Mouse (Mus musculus): ENCODE results near the gene Raet1e. TPM values are rescaled to one million over a fixed set of nuclear protein-coding genes. Genes with fewer than 3 reads are reported as not detected.
"Not testable (repeated sequence)": the region's sequence is repeated elsewhere in the genome, so short reads cannot be mapped to it uniquely, and the experiment has no call there.

Raet1e gene
- polyA plus RNA-seq, 1 experiment from 2014 or later = 2.6 TPM

DNA sequence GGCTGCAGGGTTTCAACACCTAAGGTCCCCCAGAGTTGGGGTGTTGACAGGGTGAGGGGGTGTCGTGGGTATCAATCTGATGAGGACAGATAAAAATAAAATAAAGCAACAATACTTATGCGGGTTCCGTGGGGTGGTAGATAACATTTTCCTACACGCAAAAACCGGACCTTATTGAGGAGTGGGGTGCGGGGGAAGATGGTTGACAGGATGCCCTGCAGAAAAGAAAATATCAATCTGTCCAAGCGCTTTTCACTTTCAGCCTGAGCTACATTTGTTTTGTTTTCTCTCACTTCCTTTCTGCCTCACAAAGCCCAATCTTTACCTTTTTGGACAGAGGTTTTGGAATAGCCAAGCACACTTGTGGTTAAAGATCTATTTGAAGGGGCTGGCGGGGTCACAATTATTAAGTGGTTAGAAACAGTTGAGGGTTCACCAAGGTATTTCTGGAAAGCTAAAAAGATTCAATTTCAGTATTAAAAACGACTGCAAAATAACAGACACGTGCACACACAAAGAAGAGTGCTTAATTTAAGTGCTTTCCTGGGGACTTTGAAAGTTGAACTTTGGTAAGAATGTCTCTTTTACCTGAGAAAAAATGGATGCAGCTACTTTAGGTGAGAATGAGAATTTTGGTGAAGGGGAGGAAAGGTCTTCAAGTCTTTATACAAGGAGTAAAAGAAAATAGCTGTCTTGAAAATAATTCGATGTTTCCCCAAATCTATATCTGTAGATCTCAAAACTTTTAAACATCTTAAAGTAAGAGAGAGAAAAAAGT, 6.3 kb upstream of the Raet1e start:
- not testable (repeated sequence) for ATAC-seq (ENCODE audit: insufficient read depth); H3K27ac ChIP-seq (replicated peaks); H3K4me2 ChIP-seq; H3K9ac ChIP-seq; H3K4me3 ChIP-seq (replicated peaks); H3K9me3 ChIP-seq (replicated peaks); H3K4me1 ChIP-seq (replicated peaks); H3K36me3 ChIP-seq (replicated peaks)
- WGBS (ENCODE audit: insufficient replicate concordance) = 5% methylated on average over 11 of the region's 11 CpGs
- peaks cover 87% of the 10 kb centered on the region for H3K27me3 ChIP-seq

DNA sequence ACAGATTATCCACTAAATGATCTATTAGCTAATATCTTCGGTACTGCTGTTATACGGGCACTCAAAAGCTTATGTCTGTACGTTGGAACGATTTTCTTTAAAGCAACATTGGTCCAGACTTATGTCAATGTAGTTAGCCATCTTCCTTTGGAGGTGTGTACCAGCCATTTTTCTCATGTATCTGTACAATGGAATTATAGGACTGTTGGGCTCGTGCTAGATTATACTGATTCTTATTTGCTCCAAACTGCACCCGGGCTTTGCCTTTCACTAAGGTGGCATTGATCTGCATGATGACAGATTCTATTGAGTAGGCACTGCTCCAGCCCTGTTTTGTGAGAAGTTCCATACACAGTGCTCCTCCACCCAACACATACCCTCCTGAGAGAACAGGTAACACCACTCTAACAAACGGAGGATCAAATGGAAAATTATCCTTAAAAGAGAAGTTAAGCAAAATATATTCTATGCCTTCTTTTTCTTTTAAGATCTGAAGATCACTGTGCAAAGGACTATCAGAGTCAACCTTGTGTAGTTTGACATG, 5.2 kb upstream of the Raet1e start:
- not testable (repeated sequence) for H3K36me3 ChIP-seq (replicated peaks); ATAC-seq (ENCODE audit: insufficient read depth); H3K4me1 ChIP-seq (replicated peaks); H3K27ac ChIP-seq (replicated peaks); H3K4me3 ChIP-seq (replicated peaks); H3K4me2 ChIP-seq; H3K9ac ChIP-seq; H3K9me3 ChIP-seq (replicated peaks)
- H3K27me3 ChIP-seq = peaks cover 95% of the 10 kb centered on the region
- 8% methylated on average over 7 of the region's 7 CpGs for WGBS (ENCODE audit: insufficient replicate concordance)

DNA sequence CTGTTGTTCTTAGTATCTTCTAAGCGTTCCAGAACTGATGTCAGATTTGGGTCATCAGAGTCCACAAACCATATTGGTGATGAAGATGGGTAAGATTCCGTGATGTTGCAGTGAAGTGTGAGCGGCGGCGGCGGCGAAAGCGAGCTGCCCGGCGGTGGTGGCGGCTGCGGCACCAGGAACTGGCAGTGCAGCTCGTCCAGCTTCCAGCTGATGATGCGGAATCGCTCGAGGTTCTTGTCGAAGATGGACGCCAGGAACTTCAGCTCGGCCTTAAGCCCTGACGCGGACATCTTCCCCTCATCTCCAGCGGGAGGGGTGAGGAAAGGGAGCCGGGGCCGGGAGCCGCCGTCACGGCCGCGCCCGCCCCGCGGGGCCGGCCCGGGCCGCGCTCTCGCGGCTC, 4.2 kb upstream of the Raet1e start:
- not testable (repeated sequence) for H3K36me3 ChIP-seq (replicated peaks); H3K9ac ChIP-seq; H3K27ac ChIP-seq (replicated peaks); H3K9me3 ChIP-seq (replicated peaks); ATAC-seq (ENCODE audit: insufficient read depth); H3K4me3 ChIP-seq (replicated peaks)
- H3K4me2 ChIP-seq = peak overlapping the region; percentile 18; the same call in 1 of the 2 replicates
- peaks cover 10% of the 10 kb centered on the region for H3K4me1 ChIP-seq (replicated peaks)
- peaks cover 95% of the 10 kb centered on the region for H3K27me3 ChIP-seq
- under 1% methylated on average over 38 of the region's 38 CpGs for WGBS (ENCODE audit: insufficient replicate concordance)

DNA sequence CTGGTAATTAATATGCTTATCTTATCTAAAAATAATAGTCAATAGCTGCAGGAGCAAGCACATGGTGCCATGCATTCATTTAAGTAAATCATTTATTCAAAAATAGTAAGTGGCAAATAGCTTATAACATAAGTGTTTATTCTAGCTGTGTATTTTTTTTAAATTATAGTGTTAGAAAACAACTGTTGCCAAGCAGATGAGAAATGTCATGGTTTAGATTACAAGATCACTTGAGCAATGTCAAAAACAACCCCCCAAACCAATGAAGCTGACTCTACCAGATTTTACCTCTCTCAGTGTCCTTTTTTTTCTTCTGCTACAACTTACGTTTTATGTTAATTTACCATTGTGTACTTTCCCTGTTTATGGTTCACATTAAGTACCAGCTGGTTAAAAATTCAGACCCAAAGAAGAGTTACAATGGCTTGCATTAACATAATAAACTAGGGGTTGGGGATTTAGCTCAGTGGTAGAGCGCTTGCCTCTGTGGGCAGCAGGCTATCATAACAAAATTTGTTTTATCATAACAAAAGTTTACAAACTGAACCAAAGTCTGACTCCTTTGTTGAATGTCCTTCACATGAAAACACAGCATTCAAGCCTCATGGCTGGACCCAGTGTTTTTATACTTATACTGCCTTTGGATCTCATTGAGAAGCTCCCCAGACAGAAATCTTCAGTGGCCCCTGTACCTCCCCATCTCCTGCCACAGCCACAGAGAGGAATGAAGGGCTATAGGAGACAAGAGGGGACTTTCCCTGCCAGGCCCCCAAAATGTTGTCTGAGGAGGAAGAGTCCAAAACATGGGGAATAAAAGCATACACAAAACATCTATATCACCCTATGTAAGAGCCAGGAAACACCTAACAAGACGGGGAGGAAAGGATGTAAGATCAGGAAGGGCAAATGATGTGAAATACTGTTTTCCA, 3.2 kb upstream of the Raet1e start:
- Histone ChIP-seq H3K9me3 (replicated peaks) (no peaks in the 10 kb centered on the region), H3K27ac (replicated peaks) (no peak overlapping the region), H3K9ac (no peak overlapping the region), H3K36me3 (replicated peaks) (no peaks in the 10 kb centered on the region), H3K4me1 (replicated peaks) (peaks cover 6% of the 10 kb centered on the region), H3K4me3 (replicated peaks) (no peak overlapping the region), H3K27me3 (peaks cover 95% of the 10 kb centered on the region), H3K4me2 (no peak overlapping the region)
- ATAC-seq (ENCODE audit: insufficient read depth) = no peak
- WGBS (ENCODE audit: insufficient replicate concordance) = 14% methylated on average over 3 of the region's 3 CpGs

DNA sequence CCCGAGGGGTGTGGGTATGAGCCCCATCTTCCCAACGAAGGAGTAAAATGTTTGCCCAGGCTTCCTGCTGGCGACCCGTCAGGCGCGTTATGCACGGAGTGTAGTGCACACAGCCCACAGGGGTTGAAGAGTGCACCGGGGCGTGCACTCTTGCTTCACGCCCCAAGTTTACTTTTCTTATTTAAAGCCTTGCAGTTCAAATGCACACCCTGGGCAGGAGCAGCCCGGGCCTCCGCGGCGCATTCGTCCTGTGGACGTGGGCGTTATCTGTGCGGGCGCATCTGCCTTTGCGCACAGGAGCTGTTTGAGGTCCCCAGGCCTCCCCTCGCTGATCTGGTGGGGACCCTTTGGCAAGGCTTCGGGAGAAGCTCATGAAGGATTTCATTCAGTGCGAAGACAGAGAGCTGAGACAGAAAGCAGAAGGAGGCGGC, 777 bp downstream of the Raet1e start:
- Histone ChIP-seq H3K27ac (replicated peaks) (no peak overlapping the region), H3K27me3 (peaks cover 77% of the 10 kb centered on the region), H3K4me2 (peak overlapping the region; percentile 27; the same call in 1 of the 2 replicates), H3K9me3 (replicated peaks) (no peaks in the 10 kb centered on the region), H3K36me3 (replicated peaks) (no peaks in the 10 kb centered on the region), H3K4me1 (replicated peaks) (peaks cover 5% of the 10 kb centered on the region; the same call in 1 of the 2 replicates), H3K4me3 (replicated peaks) (no peak overlapping the region), H3K9ac (no peak overlapping the region)
- ATAC-seq (ENCODE audit: insufficient read depth) = no peak
- 2% methylated on average over 24 of the region's 24 CpGs for WGBS (ENCODE audit: insufficient replicate concordance)

DNA sequence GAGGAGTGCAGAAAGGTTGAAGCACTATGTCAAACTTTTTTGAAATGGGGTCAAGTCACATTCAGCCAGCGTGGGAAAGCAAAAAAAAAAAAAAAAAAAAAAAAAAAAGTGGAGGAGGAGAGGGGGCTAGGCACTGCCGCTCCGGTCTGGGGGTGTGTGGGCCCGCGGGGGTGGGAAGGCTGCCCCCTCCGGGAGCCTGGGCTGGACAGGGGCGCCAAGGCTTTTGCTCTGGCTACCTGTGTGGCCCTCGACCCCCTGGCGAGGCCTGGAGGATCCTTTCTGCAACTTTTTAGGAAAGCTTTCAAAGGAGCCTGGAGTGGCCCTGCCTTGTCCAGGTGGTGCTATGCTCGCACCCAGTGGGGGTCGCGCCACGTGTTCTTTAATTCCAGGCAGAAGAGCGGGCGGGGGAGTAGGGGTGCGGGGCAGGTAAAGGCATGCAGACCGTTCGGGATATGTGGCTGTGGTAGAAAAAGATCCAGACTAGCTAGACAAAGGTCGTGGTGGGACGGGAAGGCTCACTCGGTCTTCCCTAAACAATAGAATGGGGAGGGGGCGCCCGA, 1.3 kb downstream of the Raet1e start:
- H3K36me3 ChIP-seq (replicated peaks) = no peaks in the 10 kb centered on the region
- H3K27me3 ChIP-seq = peaks cover 72% of the 10 kb centered on the region
- 6% methylated on average over 21 of the region's 23 CpGs for WGBS (ENCODE audit: insufficient replicate concordance)
- no peak for ATAC-seq (ENCODE audit: insufficient read depth)
- H3K4me2 ChIP-seq = no peak overlapping the region
- no peaks in the 10 kb centered on the region for H3K9me3 ChIP-seq (replicated peaks)
- no peak overlapping the region for H3K4me3 ChIP-seq (replicated peaks)
- no peak overlapping the region for H3K9ac ChIP-seq
- no peak overlapping the region for H3K27ac ChIP-seq (replicated peaks)
- peaks cover 5% of the 10 kb centered on the region; the same call in 1 of the 2 replicates for H3K4me1 ChIP-seq (replicated peaks)

DNA sequence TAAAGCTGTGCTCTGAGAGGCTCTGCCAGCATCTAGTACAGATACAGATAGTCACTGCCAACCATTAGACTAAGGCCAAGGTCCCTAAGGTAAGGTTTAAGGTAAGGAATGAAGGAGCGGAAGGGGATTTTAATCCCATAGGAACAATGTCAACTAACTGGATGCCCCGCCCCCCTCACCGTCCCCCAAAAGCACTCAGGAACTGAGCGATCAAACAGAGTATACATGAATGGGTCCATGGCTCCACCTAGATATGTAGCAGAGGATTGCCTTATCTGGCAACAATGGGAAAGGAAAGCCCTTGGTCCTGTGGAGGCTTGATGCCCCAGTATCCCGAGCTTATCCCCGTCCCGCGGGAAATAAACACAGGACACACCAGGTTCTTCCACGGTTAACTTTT, 4.9 kb downstream of the Raet1e start:
- whole genome bisulfite sequencing (ENCODE audit: insufficient replicate concordance) = 8% methylated on average over 9 of the region's 9 CpGs
- H3K4me3 ChIP-seq (replicated peaks); ATAC-seq (ENCODE audit: insufficient read depth); H3K4me1 ChIP-seq (replicated peaks); H3K9ac ChIP-seq; H3K36me3 ChIP-seq (replicated peaks); H3K27ac ChIP-seq (replicated peaks); H3K4me2 ChIP-seq; H3K9me3 ChIP-seq (replicated peaks): not testable (repeated sequence)
- H3K27me3 ChIP-seq = peaks cover 37% of the 10 kb centered on the region

DNA sequence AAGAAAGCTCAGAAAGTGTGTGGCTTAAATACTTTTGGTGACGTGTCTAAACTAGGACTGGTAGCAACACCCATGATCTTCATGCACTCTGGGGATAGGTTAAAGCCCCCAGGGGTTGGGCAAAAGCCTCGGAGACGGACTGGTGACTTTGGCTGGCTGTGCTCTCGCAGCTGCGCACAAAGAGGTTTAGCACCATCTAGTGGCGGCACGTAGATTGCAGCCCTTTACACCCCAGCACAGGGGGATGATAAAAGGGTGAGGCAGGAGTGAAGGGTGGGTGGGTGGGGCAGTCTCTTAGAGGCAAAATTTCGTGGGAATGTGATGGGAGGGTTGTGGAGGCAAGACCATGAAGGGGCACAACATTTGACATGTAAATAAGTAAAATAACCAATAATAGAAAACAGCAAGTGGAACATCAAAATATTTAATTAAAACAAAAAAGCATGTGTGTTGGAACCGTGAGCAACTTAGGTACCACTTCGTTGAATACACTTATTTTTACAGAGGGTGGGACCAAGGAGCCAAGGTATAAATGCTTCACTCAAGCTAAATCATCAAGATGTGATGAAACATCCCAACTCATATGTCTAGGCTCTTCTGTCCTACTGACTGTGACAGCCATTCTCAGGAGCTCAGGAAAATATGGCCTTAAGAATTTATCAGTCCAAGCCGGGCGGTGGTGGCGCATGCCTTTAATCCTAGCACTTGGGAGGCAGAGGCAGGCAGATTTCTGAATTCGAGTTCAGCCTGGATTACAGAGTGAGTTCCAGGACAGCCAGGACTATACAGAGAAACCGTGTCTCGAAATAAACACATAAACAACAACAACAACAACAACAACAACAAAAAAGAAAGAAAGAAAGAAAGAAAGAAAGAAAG, 5.6 kb downstream of the Raet1e start:
- H3K9ac ChIP-seq; H3K4me1 ChIP-seq (replicated peaks); ATAC-seq (ENCODE audit: insufficient read depth); H3K9me3 ChIP-seq (replicated peaks); H3K4me2 ChIP-seq; H3K4me3 ChIP-seq (replicated peaks); H3K36me3 ChIP-seq (replicated peaks); H3K27ac ChIP-seq (replicated peaks): not testable (repeated sequence)
- H3K27me3 ChIP-seq = peaks cover 30% of the 10 kb centered on the region
- 28% methylated on average over 16 of the region's 16 CpGs for WGBS (ENCODE audit: insufficient replicate concordance)

DNA sequence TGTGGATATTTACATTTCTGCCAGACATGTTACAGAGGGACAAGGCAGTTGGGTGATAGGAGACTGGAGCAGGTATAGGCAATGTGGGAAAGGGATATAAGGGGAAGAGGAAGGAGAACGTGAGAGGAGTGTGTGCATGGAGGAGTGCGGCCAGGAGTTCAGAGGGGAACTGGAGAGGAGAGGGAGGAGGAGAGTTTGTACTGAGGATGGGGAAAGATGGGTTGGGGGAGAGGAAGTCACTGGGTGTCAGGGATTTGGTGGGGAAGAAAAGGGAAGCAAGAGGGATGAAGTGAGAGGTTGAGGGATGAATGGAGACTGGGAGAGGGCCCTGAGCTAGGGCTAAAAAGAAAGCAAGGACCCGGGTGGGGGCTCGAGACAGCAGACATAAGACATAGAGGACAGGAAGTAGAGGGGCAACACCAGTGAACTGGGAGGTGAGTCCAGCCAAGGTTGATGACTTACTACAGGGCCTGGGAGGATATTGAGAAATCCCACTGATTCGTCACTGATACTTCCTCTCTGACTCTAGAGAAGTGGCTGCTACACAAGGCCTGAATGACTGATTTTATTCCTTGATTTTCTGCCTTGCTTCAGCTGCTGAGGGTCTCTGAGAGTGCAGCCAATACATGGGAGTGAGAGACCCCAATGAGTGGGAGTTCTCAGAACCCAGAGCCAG, 7.1 kb downstream of the Raet1e start:
- H3K4me3 ChIP-seq (replicated peaks); H3K36me3 ChIP-seq (replicated peaks); H3K4me1 ChIP-seq (replicated peaks); H3K27ac ChIP-seq (replicated peaks); H3K9ac ChIP-seq; H3K4me2 ChIP-seq; ATAC-seq (ENCODE audit: insufficient read depth); H3K9me3 ChIP-seq (replicated peaks): not testable (repeated sequence)
- WGBS (ENCODE audit: insufficient replicate concordance) = 22% methylated on average over 5 of the region's 5 CpGs
- peaks cover 18% of the 10 kb centered on the region for H3K27me3 ChIP-seq

DNA sequence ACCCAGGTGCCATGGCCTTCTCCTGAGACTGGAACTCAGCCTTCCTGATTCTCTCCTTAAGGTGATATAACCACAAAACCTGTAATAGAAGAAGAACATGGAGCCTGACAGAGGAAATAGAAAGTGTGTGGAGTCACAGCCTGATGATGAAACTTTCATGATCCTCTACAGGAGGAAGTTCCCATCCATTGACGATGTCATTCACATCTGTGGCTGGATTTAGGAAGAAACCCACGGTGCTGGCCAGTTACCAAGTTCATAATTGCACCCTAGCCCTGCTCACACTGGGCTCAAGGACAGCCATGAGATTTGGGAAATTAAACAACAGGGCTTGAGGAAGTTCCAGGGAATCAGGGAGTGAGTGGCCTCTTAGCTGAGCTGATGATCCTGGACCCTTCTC, 7.7 kb downstream of the Raet1e start:
- H3K9me3 ChIP-seq (replicated peaks); H3K9ac ChIP-seq; H3K4me1 ChIP-seq (replicated peaks); H3K4me3 ChIP-seq (replicated peaks); ATAC-seq (ENCODE audit: insufficient read depth); H3K4me2 ChIP-seq; H3K27ac ChIP-seq (replicated peaks); H3K36me3 ChIP-seq (replicated peaks): not testable (repeated sequence)
- 35% methylated on average over 2 of the region's 2 CpGs for WGBS (ENCODE audit: insufficient replicate concordance)
- H3K27me3 ChIP-seq = peaks cover 12% of the 10 kb centered on the region
